Mouse (Mus musculus): ENCODE results near the gene D130052B06Rik. TPM values are rescaled to one million over a fixed set of nuclear protein-coding genes. Genes with fewer than 3 reads are reported as not detected.

Gene D130052B06Rik
- polyA plus RNA-seq, 1 experiment from 2014 or later = not detected

Other genes starting within 250 kb of the D130052B06Rik start
- 6.3 and 9.8 TPM in 2 replicates for gene Ranbp17, start 85.6 kb upstream of the D130052B06Rik start, polyA plus RNA-seq (2014; fragmentation: Nextera tagmentation; extraction: Ambion mirVana)
- 0.67 and 0.68 TPM in 2 replicates for gene Gabrp, start 20.3 kb upstream of the D130052B06Rik start, polyA plus RNA-seq (2014; fragmentation: Nextera tagmentation; extraction: Ambion mirVana)